Mouse (Mus musculus) liver, adult 2 months (tissue): ENCODE measurements around the gene 1700011L22Rik. TPM values are rescaled to one million over a fixed set of nuclear protein-coding genes. Genes with fewer than 3 reads are reported as not detected.
A peak's percentile ranks its signal among the peaks of the same experiment; 100 is the strongest.

Source experiments
- DNase-seq: peaks from one replicate; pipeline ENCODE4 v3.0.0-alpha.2; 2011; ENCODE audit warnings: low read depth, low spot score; ENCODE audit errors: extremely low read depth
- H3K27ac ChIP-seq: fragments of 200-500 bp; replicated peaks from 2 replicates; pipeline ENCODE4 v1.5.1; 2012; ENCODE audit warnings: low read depth, mild to moderate bottlenecking, control low read depth, inconsistent platforms, low read length; ENCODE audit not compliant: insufficient read depth
- H3K27me3 ChIP-seq: fragments of 200-500 bp; 2 replicates; pipeline ENCODE4 v1.6.1; 2012; ENCODE audit warnings: mild to moderate bottlenecking, moderate library complexity, low read length, inconsistent platforms; ENCODE audit not compliant: control insufficient read depth, insufficient read depth
- H3K36me3 ChIP-seq: fragments of 200-500 bp; 2 replicates; pipeline ENCODE4 v1.6.1; 2012; ENCODE audit warnings: low read length, inconsistent platforms; ENCODE audit not compliant: control insufficient read depth, insufficient read depth
- H3K4me1 ChIP-seq: fragments of 200-500 bp; 2 replicates; pipeline ENCODE4 v1.6.1; 2011; ENCODE audit warnings: low read length; ENCODE audit not compliant: control insufficient read depth, insufficient read depth
- H3K4me3 ChIP-seq: fragments of 200-500 bp; 2 replicates; pipeline ENCODE4 v1.5.1; 2011; ENCODE audit warnings: low read depth, mild to moderate bottlenecking, control low read depth, low read length, moderate library complexity; ENCODE audit not compliant: insufficient read depth
- H3K79me2 ChIP-seq: fragments of 200-500 bp; 2 replicates; pipeline ENCODE4 v1.6.1; 2012; ENCODE audit warnings: inconsistent platforms, mild to moderate bottlenecking, low read length, moderate library complexity; ENCODE audit not compliant: control insufficient read depth, insufficient read depth
- H3K9ac ChIP-seq: fragments of 200-500 bp; 2 replicates; pipeline ENCODE4 v1.6.1; 2012; ENCODE audit warnings: low read depth, mild to moderate bottlenecking, control low read depth, inconsistent platforms, low read length
- CTCF ChIP-seq: fragments of 200-500 bp; IDR thresholded peaks from 2 replicates; pipeline ENCODE4 v1.5.1; 2011; ENCODE audit warnings: low read depth, low read length, control low read depth
- POLR2A ChIP-seq: fragments of 200-500 bp; IDR thresholded peaks from 2 replicates; pipeline ENCODE4 v1.6.1; 2011; ENCODE audit warnings: low read length, control low read depth; ENCODE audit not compliant: insufficient read depth; ENCODE audit errors: extremely low read depth
- WGBS: fragments of 180-500 bp; shearing (Covaris S2); methylation state at CpG from one replicate; pipeline ENCODE4 v1.1.7; 2018; 5-methylcytosine and 5-hydroxymethylcytosine counted together
- polyA plus RNA-seq: library from polyadenylated mRNA; depleted of rRNA; stranded (reverse); fragments of >200 nt; gene quantifications from 2 replicates; pipeline ENCODE4 v1.2.3, GENCODE M21; 2012
- total RNA-seq: library from RNA; depleted of rRNA; stranded (reverse); fragments of >200 nt; gene quantifications from 2 replicates; pipeline ENCODE4 v1.2.3, GENCODE M21; 2014

1700011L22Rik gene
- total and polyA plus RNA-seq, 2 experiments: not detected

- Histone ChIP-seq H3K79me2 (no peaks in the 10 kb centered on the region), H3K36me3 (no peaks in the 10 kb centered on the region), H3K4me1 (no peaks in the 10 kb centered on the region), H3K4me3 (no peak overlapping the region), H3K27me3 (no peaks in the 10 kb centered on the region), H3K27ac (no peak overlapping the region), H3K9ac (no peak overlapping the region)
- TF ChIP-seq CTCF: no peak
- TF ChIP-seq POLR2A: no peak
- WGBS: 90% methylated on average over 8 of the region's 8 CpGs
- no peak for DNase-seq
Observed at GRCm38 (mm10) chr8:79229266-79229888, 19.0 kb downstream of the 1700011L22Rik start.

GRCm38 (mm10) chr8:79227916-79228315 lies 20.5 kb downstream of the 1700011L22Rik start:
- TF ChIP-seq POLR2A (no peak), CTCF (no peak)
- 93% methylated on average over 3 of the region's 3 CpGs for WGBS

GRCm38 (mm10) chr8:79227194-79227593 lies 21.2 kb downstream of the 1700011L22Rik start:
- Histone ChIP-seq H3K4me1 (no peaks in the 10 kb centered on the region), H3K79me2 (no peaks in the 10 kb centered on the region), H3K27ac (no peak overlapping the region), H3K27me3 (no peaks in the 10 kb centered on the region), H3K9ac (no peak overlapping the region), H3K4me3 (no peak overlapping the region), H3K36me3 (no peaks in the 10 kb centered on the region)
- TF ChIP-seq POLR2A: no peak
- no peak for TF ChIP-seq CTCF
- WGBS: 84% methylated on average over 4 of the region's 4 CpGs
- no peak for DNase-seq

More at GRCm38 (mm10) chr8:79227916-79228315, 20.5 kb downstream of the 1700011L22Rik start:
- no peaks in the 10 kb centered on the region for H3K4me1 ChIP-seq
- H3K36me3 ChIP-seq: no peaks in the 10 kb centered on the region
- no peaks in the 10 kb centered on the region for H3K79me2 ChIP-seq
- no peak for DNase-seq
- H3K27me3 ChIP-seq: no peaks in the 10 kb centered on the region
- H3K4me3 ChIP-seq: no peak overlapping the region
- no peak overlapping the region for H3K9ac ChIP-seq
- H3K27ac ChIP-seq: no peak overlapping the region

- TF ChIP-seq CTCF (no peak), POLR2A (no peak)
- Histone ChIP-seq H3K9ac (no peak overlapping the region), H3K79me2 (no peaks in the 10 kb centered on the region), H3K27ac (no peak overlapping the region), H3K4me3 (no peak overlapping the region), H3K36me3 (no peaks in the 10 kb centered on the region), H3K4me1 (no peaks in the 10 kb centered on the region), H3K27me3 (no peaks in the 10 kb centered on the region)
- 69% methylated on average over 3 of the region's 3 CpGs for WGBS
- DNase-seq: no peak
Observed at GRCm38 (mm10) chr8:79226046-79226445, 22.3 kb downstream of the 1700011L22Rik start.

GRCm38 (mm10) chr8:79225586-79225985 lies 22.8 kb downstream of the 1700011L22Rik start:
- DNase-seq: peak; percentile 25
- Histone ChIP-seq H3K36me3 (no peaks in the 10 kb centered on the region), H3K4me3 (no peak overlapping the region), H3K4me1 (no peaks in the 10 kb centered on the region), H3K79me2 (no peaks in the 10 kb centered on the region), H3K27ac (no peak overlapping the region), H3K27me3 (no peaks in the 10 kb centered on the region), H3K9ac (no peak overlapping the region)
- 64% methylated on average over 7 of the region's 7 CpGs for WGBS
- no peak for TF ChIP-seq POLR2A
- TF ChIP-seq CTCF: no peak

- Histone ChIP-seq H3K27ac (no peak overlapping the region), H3K36me3 (no peaks in the 10 kb centered on the region), H3K79me2 (no peaks in the 10 kb centered on the region), H3K27me3 (no peaks in the 10 kb centered on the region), H3K4me1 (no peaks in the 10 kb centered on the region), H3K4me3 (no peak overlapping the region), H3K9ac (no peak overlapping the region)
- 92% methylated on average over 9 of the region's 9 CpGs for WGBS
- no peak for DNase-seq
- TF ChIP-seq POLR2A (no peak), CTCF (no peak)
Observed at GRCm38 (mm10) chr8:79224363-79224762, 24.0 kb downstream of the 1700011L22Rik start.
